Mouse (Mus musculus) neutrophil, adult 59 days (primary cell): ENCODE measurements around the gene Cyp1a2. TPM values are rescaled to one million over a fixed set of nuclear protein-coding genes. Genes with fewer than 3 reads are reported as not detected.

Experiments
- total RNA-seq, 2 experiments: library from RNA; stranded (reverse); gene quantifications; 1 replicate in 1 of 2; 2 replicates in 1 of 2; pipeline ENCODE4 v1.2.4; 2023

The Cyp1a2 gene
- not detected for total RNA-seq

DNA sequence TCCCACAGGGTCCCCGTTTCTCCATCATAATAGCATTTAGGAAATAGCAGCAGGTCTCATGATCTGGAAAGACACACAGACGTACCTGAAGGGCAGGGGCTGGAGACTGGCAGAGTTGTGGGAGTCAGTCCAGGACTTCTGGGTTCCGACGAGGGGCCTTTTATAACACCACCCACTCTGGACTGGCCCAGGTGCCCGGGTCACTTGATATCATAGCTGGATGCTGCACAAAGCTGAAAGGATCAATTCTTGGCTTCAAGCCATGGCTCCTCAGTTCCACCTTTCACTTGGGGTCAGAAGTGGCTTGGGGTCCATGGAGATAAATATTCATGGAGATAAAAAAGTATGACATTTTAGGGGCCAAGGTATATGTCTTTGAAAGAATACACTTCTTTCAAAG, at the start of gene Cyp1a2:
Cyp1a2 (minus strand) TSS at position 184 of the 400 bp plus-strand sequence.

DNA sequence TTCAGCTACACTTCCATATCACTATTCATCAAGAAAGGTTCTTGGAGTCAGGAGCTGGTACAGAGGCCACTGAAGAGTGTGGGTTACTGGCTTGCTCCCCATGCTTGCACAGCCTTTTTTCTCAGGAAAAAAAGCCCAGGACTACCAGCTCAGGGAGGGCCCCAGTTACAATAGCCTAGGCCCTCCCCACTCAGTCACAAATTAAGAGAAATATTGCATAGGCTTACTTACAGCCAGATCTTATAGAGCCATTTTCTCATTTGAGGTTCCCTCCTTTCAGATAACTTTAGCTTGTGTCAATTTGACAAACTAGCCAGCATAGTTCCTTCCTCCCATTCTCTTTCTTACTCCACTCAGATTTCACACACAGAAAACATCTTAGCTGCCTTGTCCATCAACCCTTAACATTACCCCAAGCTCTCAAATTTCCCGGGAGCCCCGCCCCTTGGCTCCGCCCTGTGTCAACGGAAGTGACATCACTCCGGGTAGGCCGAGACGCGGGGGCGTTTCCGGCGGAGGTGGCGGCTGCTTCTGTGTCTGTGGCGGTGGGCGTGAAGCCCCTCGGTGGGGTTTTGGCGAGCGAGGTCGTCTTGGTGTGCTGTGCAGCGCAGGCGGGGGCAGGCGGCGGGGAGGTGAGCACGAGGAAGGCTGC, 24.7 kb upstream of the Cyp1a2 start, which contains the start of gene Edc3:
Edc3 (plus strand) TSS at position 473 of the 652 bp plus-strand sequence.

DNA sequence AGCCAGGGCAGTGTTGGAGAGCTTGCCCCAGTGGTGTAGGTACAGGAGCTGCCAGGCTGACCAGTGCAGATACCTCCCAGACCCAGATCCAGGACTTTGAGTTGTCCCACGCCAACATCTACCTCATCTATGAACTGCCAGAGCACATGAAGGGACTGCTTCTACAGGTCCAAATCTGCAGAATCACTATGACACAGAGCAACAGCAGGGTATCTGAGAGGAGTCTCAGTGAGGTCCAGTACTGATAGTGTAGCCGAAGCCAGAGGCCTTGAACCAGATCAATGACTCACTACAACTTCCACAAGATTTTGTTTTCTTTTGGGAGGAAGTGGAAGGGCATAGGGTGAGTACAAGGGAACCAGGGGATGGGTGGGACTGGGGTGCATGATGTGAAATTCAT, 4.2 kb upstream of the Cyp1a2 start, which contains the start of gene Cyp1a1:
Cyp1a1 (plus strand) TSS at position 178 of the 400 bp plus-strand sequence.

DNA sequence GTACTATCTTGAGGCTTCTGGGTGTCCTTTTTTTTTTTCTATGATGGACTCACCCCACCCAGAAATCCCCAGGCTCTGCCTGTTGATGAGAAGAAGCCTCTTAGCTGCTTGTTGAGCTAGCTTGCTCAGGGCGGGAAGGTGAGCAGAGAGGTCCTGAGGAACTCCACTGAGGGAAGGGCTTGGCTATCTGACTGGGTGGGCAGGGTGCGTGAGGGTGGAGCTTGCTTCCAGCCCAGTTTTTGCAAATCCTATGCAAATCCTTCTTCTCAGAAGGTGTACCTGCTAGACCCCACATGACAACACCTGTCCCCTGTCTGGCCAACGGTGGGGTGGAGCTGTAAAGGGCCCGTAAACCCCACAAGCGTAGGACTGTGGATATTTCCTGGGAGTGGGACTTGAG, 30.2 kb downstream of the Cyp1a2 start, which contains the start of gene Csk:
Csk (minus strand) TSS at position 349 of the 400 bp plus-strand sequence.

Other genes with a start within 250 kb of the Cyp1a2 start
- gene Ppcdc, start 243.6 kb downstream of the Cyp1a2 start, total RNA-seq = 10 to 100 TPM; 28.2 to 29.6 TPM
- gene Scamp5, start 215.6 kb downstream of the Cyp1a2 start, total RNA-seq = 1 to 10 TPM; 1.0 to 1.9 TPM
- not detected for gene Rpp25, start 179.7 kb downstream of the Cyp1a2 start, total RNA-seq
- 100 to 1,000 TPM; 108 to 123 TPM for gene Cox5a, start 162.4 kb downstream of the Cyp1a2 start, total RNA-seq
- 10 to 100 TPM in 1 of 2 experiments, 1 to 10 TPM in 1; 6.3 to 12.4 TPM for gene Fam219b, start 146.2 kb downstream of the Cyp1a2 start, total RNA-seq
- 10 to 100 TPM in 1 of 2 experiments, 1 to 10 TPM in 1; 9.3 to 10.5 TPM for gene Mpi, start 130.9 kb downstream of the Cyp1a2 start, total RNA-seq
- 100 to 1,000 TPM; 144 to 146 TPM for gene Scamp2, start 122.8 kb downstream of the Cyp1a2 start, total RNA-seq
- gene Ulk3, start 94.3 kb downstream of the Cyp1a2 start, total RNA-seq = 10 to 100 TPM; 28.4 to 33.6 TPM
- not detected for gene Cplx3, start 77.4 kb downstream of the Cyp1a2 start, total RNA-seq
- not detected for gene Lman1l, start 62.9 kb downstream of the Cyp1a2 start, total RNA-seq
- gene Csk, start 30.1 kb downstream of the Cyp1a2 start, total RNA-seq = 100 to 1,000 TPM; 197 to 212 TPM
- gene Cyp1a1, start 4.2 kb upstream of the Cyp1a2 start, total RNA-seq = not detected
- gene Edc3, start 24.8 kb upstream of the Cyp1a2 start, total RNA-seq = 10 to 100 TPM; 14.9 to 15.3 TPM
- 100 to 1,000 TPM; 160 to 171 TPM for gene Clk3, start 82.2 kb upstream of the Cyp1a2 start, total RNA-seq
- 10 to 100 TPM; 34.3 to 39.4 TPM for gene Arid3b, start 153.1 kb upstream of the Cyp1a2 start, total RNA-seq
- 10 to 100 TPM; 59.8 to 64.3 TPM for gene Ubl7, start 227.3 kb upstream of the Cyp1a2 start, total RNA-seq